Mouse (Mus musculus) adipose tissue, adult 10 weeks (tissue): ENCODE results near the gene Gm14151. TPM values are rescaled to one million over a fixed set of nuclear protein-coding genes. Genes with fewer than 3 reads are reported as not detected.

Experiments used
- polyA plus RNA-seq: library from polyadenylated mRNA; stranded (reverse); fragments of 350-450 nt; fragmentation: Illumina TruSeq; extraction: RNeasy Lipid Tissue Mini Kit (QIAGEN cat#74804); gene quantifications from one replicate; pipeline ENCODE4 v1.2.3, GENCODE M21; 2014; ENCODE audit warnings: low read depth, low replicate concordance

Gene Gm14151
- polyA plus RNA-seq, result 0.88 TPM

DNA sequence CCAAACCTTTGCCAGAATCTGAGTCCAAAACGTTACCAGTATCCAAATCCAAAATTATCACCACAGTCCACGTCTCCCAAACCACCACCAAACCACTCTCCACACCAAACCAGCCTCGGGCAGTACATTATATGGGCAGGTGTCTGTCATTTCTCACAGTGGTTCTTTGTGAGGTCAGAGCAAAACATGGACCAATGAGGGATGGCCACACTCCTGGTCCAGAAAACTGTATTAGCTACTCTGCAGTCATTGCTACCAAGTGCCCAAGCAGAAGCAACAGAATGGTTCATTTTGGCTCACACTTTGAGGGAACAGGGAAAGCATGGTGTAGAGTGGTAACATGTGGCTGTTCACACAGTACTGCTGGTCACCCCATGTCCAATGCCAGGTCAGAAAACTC lies at the start of gene Gm14151:
Gene Gm14151 (minus strand): TSS at position 101 of the 400 bp plus-strand sequence.

DNA sequence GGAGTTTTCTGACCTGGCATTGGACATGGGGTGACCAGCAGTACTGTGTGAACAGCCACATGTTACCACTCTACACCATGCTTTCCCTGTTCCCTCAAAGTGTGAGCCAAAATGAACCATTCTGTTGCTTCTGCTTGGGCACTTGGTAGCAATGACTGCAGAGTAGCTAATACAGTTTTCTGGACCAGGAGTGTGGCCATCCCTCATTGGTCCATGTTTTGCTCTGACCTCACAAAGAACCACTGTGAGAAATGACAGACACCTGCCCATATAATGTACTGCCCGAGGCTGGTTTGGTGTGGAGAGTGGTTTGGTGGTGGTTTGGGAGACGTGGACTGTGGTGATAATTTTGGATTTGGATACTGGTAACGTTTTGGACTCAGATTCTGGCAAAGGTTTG lies 5.8 kb upstream of the Gm14151 start, which contains the start of gene Gm14147:
Gene Gm14147 (plus strand): TSS at position 301 of the 400 bp plus-strand sequence.

DNA sequence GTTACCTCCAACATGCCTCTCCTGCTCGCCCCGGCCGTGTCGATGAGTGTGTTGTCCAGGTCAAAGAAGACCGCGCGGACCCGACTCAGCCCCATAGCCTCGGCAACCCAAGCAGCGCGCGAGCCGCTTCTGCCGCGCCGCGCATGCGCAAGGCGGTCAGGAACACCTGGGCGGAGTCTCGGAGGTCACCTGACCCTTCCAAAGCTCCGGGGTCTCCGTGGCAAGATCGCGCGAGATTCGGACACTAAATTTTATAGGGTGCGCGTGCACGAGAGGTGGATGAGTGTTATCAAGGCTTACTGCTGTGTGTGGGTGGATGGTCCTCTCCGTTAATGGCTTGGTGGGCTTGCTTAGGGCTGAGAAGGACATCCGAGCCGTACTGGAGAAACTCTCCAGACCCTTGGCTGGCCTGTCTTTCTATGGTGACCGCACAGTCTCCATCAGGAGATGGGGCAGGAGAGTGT lies 52.9 kb downstream of the Gm14151 start, which contains the start of the genes Ninl and Nanp:
Gene Ninl (minus strand): TSS at position 151 of the 464 bp plus-strand sequence.
Gene Nanp (minus strand): TSS at position 167 of the 464 bp plus-strand sequence.

Other genes with a start within 250 kb of the Gm14151 start
- gene Abhd12, start 187.6 kb downstream of the Gm14151 start, polyA plus RNA-seq, result 212 TPM
- gene Gins1, start 186.9 kb downstream of the Gm14151 start, polyA plus RNA-seq, result 3.1 TPM
- 2.6 TPM for gene Ninl, start 53.0 kb downstream of the Gm14151 start, polyA plus RNA-seq
- gene Nanp, start 53.0 kb downstream of the Gm14151 start, polyA plus RNA-seq, result 5.9 TPM
- 0.81 TPM for gene Gm14147, start 5.9 kb upstream of the Gm14151 start, polyA plus RNA-seq